Mouse (Mus musculus): ENCODE results near the gene Pfkfb3.

The Pfkfb3 gene

DNA sequence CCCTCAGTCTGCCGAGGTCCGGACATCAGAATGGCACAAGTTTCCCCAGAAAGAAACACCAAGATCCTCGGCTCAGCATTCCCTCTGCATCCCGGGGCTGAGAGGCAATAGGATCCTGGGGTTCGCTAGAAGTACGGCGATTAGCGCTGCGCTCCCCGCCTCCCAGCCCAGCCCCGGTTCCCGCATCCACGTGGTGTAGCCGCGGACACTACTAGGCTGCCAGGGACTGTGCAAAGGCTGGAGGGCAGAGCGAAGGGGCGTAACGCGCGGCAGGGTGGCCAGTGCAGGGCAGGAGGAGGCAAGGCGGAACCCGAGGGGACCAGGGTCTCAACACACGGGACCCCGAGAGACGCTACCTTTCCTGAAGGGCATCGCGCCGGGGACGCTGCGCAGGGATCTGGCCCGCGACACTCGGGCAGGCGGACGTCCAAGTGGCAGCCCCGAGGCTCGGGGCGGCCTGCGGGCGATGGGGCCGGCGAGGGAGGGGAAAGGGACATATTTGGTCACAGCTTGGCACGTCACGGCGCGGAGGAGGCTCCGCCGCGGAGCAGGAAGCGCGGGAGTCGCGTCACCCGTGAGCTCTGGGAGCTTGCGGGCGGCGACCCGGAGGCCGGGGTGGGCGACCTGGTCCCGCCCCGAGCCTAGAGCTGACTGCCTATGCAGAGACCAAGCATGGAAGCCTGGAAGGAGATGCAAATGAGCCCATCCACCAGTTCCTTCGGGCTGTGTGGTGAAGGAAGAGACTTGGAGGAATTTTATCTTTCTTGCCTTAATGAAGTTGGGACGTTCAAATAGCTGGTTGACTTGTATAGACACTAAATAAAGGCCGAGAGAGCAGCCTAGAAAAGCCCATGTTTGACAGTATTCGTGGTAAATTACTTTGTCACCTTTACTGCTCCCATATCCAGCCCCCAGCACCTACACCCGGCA is at the start of gene Pfkfb3:
Gene Pfkfb3 (minus strand): TSS at position 607 of the 930 bp plus-strand sequence.
- DNase-seq (ENCODE audit: low spot score in 2 of 2) = peak in 1 of 2 experiments; percentile 58

- peak; percentile 86 to 94 for DNase-seq (ENCODE audit: low spot score in 2 of 2)
These were observed 48.9 kb upstream of the Pfkfb3 start for GRCm38 (mm10) chr2:11602506-11603489.

DNA sequence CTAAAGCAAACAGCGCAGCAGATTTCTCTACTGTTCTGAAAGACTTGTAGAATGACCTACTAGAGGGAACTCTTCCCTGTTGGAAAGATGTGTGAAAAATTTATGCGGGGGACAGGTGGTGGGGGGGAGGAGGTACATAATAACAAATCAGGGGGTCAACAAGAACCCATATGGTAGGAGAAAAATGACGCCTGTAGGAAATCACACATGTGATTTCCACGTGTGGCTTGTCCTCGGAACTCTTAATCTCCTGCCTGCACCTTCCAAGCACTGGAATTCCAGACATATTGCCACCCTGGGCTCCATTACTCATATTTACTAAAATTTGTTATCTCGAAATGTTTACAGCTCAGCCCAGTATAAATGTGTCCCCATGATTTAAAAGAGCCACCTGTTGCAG is 47.9 kb upstream of the Pfkfb3 start:
- no peak for DNase-seq (ENCODE audit: low spot score in 2 of 2)

DNA sequence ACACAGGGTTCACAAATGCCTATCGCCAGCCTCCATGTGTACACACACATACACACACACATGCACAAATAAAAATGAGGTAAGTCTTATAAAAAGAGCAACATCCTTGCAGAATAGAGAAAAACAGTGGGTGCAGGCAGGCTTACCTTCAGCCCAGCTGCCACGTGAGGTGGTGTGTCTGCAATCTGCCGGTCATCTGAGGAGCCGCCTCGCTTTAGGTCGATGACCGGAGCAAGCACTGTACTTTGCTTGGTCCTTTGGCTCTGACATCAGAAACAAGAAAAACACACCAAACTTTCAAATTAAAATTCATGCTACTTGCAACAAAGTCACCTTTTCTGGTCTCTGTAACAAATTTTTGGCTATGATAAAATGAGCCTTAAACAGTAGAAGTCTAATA is 44.0 kb upstream of the Pfkfb3 start:
- DNase-seq (ENCODE audit: low spot score in 2 of 2) = no peak

DNA sequence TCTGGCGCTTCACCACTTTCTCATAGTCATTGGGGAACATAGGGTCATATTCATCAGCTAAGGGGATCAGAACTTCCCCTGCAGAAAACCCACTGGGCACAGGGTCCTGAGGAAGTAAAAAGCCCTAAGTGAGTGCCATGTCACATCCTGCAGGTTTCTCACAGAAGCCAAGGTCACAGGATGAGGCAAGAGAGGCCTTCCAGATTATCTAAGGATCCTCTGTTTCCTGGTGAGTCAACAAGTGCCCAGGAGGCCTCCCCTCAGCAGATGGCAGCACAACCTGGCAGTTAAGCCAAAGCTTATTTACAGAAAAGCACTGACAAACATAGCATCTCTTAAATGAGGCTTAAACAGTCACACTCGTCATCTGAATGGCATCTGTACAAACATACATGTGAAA is 42.8 kb upstream of the Pfkfb3 start:
- no peak for DNase-seq (ENCODE audit: low spot score in 2 of 2)

DNA sequence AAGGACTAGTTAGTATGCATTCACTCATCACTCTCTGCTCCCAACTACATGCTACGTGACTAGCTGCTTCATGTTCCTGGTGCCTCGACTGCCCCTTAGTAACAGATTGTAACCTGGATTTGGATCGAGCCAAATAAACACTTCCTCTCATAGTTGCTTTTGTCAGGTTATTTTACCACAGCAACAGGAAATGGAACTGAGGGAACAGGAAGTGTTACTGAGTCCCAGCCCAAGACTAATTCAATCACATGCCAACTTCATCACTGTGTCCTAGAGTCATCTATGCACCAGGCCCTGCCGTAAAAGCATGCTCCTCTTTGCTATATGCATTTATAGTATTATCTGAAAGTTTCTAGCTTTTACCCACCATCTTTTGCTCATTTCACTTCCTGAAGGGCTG is 34.1 kb upstream of the Pfkfb3 start:
- DNase-seq (ENCODE audit: low spot score in 2 of 2) = no peak

DNA sequence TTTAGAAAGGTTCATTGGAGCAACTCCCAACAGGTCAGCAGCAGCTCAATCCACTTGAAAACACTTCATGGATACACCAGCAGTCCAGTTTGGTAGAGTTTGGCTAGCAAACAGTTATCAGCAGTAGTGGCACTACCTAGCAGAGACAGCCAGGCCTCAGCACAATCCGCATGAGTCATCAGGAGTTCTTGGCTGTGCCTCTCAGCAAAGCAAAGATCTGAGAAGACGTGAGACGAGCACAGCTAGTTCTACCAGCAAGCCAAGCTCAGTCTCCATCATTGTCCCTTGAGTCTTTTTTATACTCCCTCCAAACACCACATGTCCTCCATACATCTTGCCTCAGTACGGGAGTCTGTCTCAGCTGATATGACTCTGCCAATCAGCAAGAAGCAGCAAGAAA is 25.5 kb upstream of the Pfkfb3 start:
- no peak for DNase-seq (ENCODE audit: low spot score in 2 of 2)

DNA sequence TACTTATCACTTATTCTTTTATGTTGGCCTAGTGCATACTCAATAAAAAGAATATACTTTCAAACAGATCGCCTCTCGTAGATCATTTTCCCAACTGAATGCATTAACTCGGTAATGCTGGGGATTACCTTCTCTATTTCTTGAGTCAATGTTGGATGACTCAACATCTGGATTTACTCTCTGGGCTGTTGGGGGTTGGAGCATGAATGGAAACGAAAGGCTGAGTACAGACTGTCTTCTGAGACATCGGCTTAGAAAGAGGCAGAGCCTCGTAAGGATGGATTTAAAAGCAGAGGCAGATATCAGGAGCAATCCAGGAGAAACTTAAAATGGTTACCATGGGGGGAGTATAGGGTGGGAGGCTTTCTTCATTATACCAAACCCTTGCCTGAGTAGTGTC is 24.3 kb upstream of the Pfkfb3 start:
- DNase-seq (ENCODE audit: low spot score in 2 of 2) = no peak

GRCm38 (mm10) chr2:11573684-11574083 is 19.8 kb upstream of the Pfkfb3 start:
- no peak for DNase-seq (ENCODE audit: low spot score in 2 of 2)

DNA sequence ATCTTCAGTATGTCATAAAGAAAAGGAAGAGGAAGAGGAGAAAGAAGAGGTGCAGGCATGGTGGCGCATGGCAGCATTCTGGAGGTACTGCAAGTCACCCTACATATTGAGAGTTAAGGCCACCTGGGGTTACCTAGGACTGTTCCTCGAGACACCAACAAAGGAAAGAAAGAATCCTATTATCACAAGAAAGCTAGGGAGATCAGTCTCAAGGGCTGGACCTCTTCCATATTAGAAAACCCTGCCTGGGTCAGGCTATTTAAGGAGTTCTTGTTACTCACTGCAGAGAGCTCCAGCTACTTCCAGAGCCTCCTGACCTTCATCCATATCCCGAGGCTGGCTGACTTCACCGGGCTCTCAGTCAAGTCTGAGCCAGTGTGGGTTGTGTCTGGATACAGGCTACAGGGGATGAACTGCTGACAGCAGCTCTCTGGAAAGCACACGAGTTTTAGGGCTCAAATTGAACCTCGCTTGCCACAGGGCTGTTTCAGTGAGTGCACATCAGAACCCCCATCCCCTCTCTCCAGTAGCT is 17.2 kb upstream of the Pfkfb3 start:
- no peak for DNase-seq (ENCODE audit: low spot score in 2 of 2)

DNA sequence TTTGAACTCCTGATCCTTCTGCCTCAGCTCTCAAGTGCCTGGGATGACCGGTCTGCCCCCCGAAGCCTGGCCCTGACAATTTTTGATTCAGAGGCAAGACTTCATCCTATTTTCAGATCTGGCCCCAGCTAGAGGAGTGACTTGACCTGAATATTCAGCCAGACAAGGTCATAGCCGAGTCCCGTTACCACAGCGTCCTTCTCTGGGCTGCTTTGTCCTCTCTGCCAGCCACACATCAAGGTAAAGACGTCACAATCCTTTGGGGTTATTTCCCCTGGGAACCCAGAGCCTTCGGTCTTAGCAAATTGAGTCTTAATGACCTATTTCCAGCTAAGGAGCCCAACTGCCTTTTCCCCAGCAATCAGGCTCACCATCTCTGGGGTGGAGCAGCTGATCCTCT is 14.6 kb upstream of the Pfkfb3 start:
- DNase-seq (ENCODE audit: low spot score in 2 of 2) = no peak

DNA sequence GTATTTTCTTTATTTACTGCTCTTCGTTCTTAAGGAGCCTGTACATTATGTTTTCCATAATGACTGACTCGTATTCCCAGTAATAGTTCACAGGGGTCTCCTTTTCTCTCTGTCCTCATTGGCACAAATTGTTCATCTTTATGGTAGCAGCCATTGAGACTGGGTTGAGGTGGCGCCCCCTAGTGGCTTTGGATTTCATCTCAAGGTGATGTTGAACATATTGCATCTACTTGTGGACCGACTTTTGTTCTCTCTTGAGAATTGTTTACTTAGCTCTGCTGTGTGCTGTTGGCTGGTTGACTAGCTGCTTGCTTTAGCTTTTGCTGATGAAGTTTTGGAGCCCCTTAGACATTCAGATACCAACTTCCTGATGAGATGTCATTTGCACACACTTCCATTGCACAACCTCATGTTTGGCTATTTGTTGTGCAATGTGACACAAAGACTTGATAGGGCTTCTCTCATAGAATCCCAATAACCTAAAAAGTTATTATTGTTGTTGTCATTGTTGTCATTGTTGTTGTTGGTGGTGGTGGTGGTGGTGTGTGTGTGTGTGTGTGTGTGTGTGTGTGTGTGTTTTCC is 14.0 kb upstream of the Pfkfb3 start:
- no peak for DNase-seq (ENCODE audit: low spot score in 2 of 2)

GRCm38 (mm10) chr2:11566898-11567297 is 13.0 kb upstream of the Pfkfb3 start:
- DNase-seq (ENCODE audit: low spot score in 2 of 2) = no peak

GRCm38 (mm10) chr2:11566241-11566640 is 12.4 kb upstream of the Pfkfb3 start:
- no peak for DNase-seq (ENCODE audit: low spot score in 2 of 2)

GRCm38 (mm10) chr2:11564768-11565167 is 10.9 kb upstream of the Pfkfb3 start:
- DNase-seq (ENCODE audit: low spot score in 2 of 2) = no peak

- no peak for DNase-seq (ENCODE audit: low spot score in 2 of 2)
These were observed 9.4 kb upstream of the Pfkfb3 start for GRCm38 (mm10) chr2:11563256-11563655.

DNA sequence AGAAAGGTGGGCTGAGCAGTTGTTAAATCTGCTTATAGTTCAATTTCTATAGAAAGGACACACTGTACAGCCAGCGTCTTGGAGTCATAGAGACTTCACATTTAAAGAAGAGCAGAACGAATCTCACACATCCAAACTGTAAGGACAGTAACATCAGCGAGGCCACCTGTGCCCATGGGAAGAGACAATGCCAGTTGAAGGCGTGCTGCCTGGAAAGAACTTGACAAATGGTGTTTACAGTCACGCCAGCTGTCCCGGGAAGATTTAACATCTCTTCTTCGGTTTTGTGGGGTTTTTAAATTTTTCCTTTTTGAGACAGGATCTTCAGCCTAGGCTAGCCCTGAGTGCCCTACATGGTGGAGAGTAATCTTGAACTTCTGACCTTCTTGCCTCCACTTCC is 4.8 kb upstream of the Pfkfb3 start:
- DNase-seq (ENCODE audit: low spot score in 2 of 2) = no peak

GRCm38 (mm10) chr2:11557244-11557643 is 3.4 kb upstream of the Pfkfb3 start:
- no peak for DNase-seq (ENCODE audit: low spot score in 2 of 2)

DNA sequence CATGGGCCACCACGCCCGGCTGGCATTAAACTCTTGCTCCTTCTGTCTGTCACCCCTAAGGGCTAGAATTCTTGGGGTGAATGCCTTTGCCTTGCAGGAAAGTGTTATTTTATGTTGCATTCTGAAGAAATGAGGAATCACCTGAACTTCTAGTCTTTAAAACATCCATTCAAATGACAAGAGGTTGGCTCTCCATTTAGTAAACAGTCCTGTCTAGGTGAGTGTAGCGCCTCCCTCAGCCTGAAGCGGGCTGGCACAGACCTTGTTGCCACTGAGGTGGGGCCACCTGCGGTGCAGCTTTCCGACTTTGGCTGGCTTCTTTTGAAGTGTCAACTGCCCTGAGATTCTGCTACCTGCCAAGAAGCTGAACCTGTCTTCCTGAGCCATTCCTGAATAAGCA is 1.4 kb upstream of the Pfkfb3 start:
- DNase-seq (ENCODE audit: low spot score in 2 of 2) = no peak

DNA sequence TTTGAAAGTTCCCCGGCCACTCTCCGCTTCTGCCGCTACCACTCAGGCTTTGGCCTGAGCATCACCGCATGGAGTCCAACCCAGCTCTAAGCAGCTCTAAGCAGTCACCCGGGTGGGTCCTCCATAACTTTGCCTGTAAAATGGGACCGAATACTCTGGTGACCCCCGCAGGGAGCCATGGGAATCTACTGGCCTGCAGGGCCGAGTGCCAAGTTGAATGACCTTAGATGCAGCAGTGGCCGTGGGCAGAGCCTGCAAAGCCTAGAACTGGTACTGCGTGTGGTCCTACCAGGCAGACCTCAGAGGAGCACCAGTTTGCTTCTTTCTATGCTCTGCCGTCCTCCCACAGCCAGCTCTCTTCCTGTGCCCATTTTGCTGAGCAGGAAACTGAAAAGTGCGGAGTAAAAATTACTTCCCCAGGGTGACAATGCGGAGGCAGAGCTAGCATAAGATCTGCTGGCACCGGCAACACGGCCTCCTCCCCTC is 868 bp downstream of the Pfkfb3 start:
- DNase-seq (ENCODE audit: low spot score in 2 of 2) = no peak

DNA sequence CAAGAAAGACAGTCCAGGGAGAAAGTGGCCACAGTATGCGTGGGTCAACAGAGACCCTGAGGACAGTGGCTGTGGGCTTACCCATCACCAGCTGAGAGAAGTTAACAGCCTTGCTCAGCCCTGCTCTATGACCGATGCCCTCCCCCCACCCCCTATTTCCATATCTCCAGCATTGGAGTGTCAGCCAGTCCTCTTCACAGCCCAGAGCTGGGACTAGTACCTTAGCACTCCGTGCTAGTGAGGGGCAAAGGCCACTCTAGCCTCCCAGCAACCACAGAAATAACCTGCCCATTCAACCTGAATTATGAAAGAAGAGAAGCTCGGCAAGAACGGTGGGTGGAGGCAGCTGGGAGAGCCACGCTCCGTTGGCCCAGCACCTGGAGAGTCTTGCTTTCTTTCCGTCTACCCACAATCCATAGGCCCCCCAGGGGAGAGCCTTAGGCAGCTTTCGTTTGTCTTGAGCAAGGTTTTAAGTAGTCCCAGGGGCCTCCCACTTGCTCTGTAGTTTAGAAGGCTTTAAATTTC is 1.5 kb downstream of the Pfkfb3 start:
- no peak for DNase-seq (ENCODE audit: low spot score in 2 of 2)
